Mouse (Mus musculus) liver, embryonic 15.5 days (tissue): ENCODE results near the gene Gnrhr. TPM values are rescaled to one million over a fixed set of nuclear protein-coding genes. Genes with fewer than 3 reads are reported as not detected.

Source experiments
- ATAC-seq: fragments of 200-750 bp; cut with Nextera tagmentation; 2 replicates; pipeline ENCODE4 v1.8.0; 2017; ENCODE audit warnings: moderate number of reproducible peaks, mild to moderate bottlenecking, moderate library complexity; ENCODE audit not compliant: insufficient read depth
- H3K27ac ChIP-seq: fragments of 300-500 bp; sonication (generic); replicated peaks from 2 replicates; pipeline ENCODE4 v1.5.1; 2015; ENCODE audit warnings: mild to moderate bottlenecking, inconsistent platforms
- H3K27me3 ChIP-seq: fragments of 300-500 bp; sonication (generic); 2 replicates; pipeline ENCODE4 v1.6.1; 2015; ENCODE audit warnings: mild to moderate bottlenecking, inconsistent platforms
- H3K36me3 ChIP-seq: fragments of 300-500 bp; sonication (generic); replicated peaks from 2 replicates; pipeline ENCODE4 v1.6.1; 2015; ENCODE audit warnings: moderate library complexity, mild to moderate bottlenecking, inconsistent platforms
- H3K4me1 ChIP-seq: fragments of 300-500 bp; sonication (generic); replicated peaks from 2 replicates; pipeline ENCODE4 v1.6.1; 2015; ENCODE audit warnings: inconsistent platforms
- H3K4me2 ChIP-seq: fragments of 300-500 bp; sonication (generic); 2 replicates; pipeline ENCODE4 v1.6.1; 2015; ENCODE audit warnings: moderate library complexity, mild to moderate bottlenecking, inconsistent platforms
- H3K4me3 ChIP-seq: fragments of 300-500 bp; sonication (generic); replicated peaks from 2 replicates; pipeline ENCODE4 v1.5.1; 2015; ENCODE audit warnings: mild to moderate bottlenecking, inconsistent platforms
- H3K9ac ChIP-seq: fragments of 300-500 bp; sonication (generic); 2 replicates; pipeline ENCODE4 v1.6.1; 2015; ENCODE audit warnings: moderate library complexity, mild to moderate bottlenecking, inconsistent platforms
- H3K9me3 ChIP-seq: fragments of 300-500 bp; sonication (generic); replicated peaks from 2 replicates; pipeline ENCODE4 v1.6.1; 2016; ENCODE audit warnings: inconsistent platforms
- WGBS: fragments of 180-500 bp; shearing (Covaris S2); methylation state at CpG from one replicate; pipeline ENCODE4 v1.1.7; 2015; ENCODE audit warnings: mixed read lengths; ENCODE audit not compliant: insufficient replicate concordance; 5-methylcytosine and 5-hydroxymethylcytosine counted together
- polyA plus RNA-seq: library from polyadenylated mRNA; unstranded; fragments of >200 nt; fragmentation: Nextera tagmentation; extraction: Ambion mirVana; gene quantifications from 2 replicates; pipeline ENCODE4 v1.2.1, GENCODE M21; 2015

Gene Gnrhr
- polyA plus RNA-seq, 1 experiment from 2014 or later: not detected

DNA sequence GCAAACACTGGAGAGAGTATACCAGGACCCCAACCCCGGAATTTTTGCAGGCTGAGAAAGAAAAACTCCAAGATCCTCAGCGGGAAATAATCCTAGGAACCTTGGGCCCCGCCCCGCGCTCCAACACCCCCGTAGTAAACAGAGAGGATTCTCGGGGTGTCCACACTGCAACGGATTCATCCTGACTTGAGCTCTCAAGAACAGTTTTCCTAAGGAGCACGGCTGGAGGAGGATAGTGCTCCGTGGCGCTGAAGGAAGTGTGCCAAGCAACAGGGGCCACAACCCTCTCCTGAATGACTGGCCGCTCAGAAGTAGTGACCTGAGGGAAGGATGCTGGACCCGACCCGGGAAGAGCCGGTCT is 25.6 kb downstream of the Gnrhr start:
- H3K9ac ChIP-seq: peak overlapping the region; percentile 79
- H3K27me3 ChIP-seq: no peaks in the 10 kb centered on the region; the same call in 1 of the 2 replicates
- H3K4me2 ChIP-seq: peak overlapping the region; percentile 90
- H3K4me1 ChIP-seq: peaks cover 18% of the 10 kb centered on the region
- 0 out of 2 replicates have a peak, but pooled peaks have one; percentile 1 for ATAC-seq
- H3K36me3 ChIP-seq: peaks cover 9% of the 10 kb centered on the region; the same call in 1 of the 2 replicates
- under 1% methylated on average over 15 of the region's 15 CpGs for WGBS
- H3K4me3 ChIP-seq: peak overlapping the region; percentile 96
- no peaks in the 10 kb centered on the region for H3K9me3 ChIP-seq
- peak overlapping the region; percentile 94 for H3K27ac ChIP-seq

Other genes with a start within 250 kb of the Gnrhr start
- 12.9 and 14.6 TPM in 2 replicates for gene Cenpc1, start 132.3 kb downstream of the Gnrhr start, polyA plus RNA-seq
- gene Stap1, start 126.2 kb downstream of the Gnrhr start, polyA plus RNA-seq: 2.8 and 3.1 TPM in 2 replicates
- 3.1 and 3.2 TPM in 2 replicates for gene Uba6, start 25.1 kb downstream of the Gnrhr start, polyA plus RNA-seq
- not detected in 2 replicates for gene Tmprss11c, start 91.4 kb upstream of the Gnrhr start, polyA plus RNA-seq
- not detected in 2 replicates for gene Tmprss11d, start 175.5 kb upstream of the Gnrhr start, polyA plus RNA-seq